Mouse (Mus musculus) MEL (cell line): ENCODE measurements around the gene Desi2.

Source experiments
- CTCF ChIP-seq, 3 experiments: IDR thresholded peaks in 2 of 3; conservative IDR thresholded peaks in 1 of 3; 2 replicates each; pipeline ENCODE4 v1.5.1; 2011 to 2012; ENCODE audit warnings: low read length in 3 of 3, low read depth in 2 of 3, mild to moderate bottlenecking in 2 of 3, improper control_type of control experiment in 1 of 3, inconsistent platforms in 1 of 3, mixed read lengths in 1 of 3, moderate library complexity in 1 of 3; ENCODE audit not compliant: control insufficient read depth in 1 of 3, insufficient read depth in 1 of 3, poor library complexity in 1 of 3, severe bottlenecking in 1 of 3
- ETS1 ChIP-seq: IDR thresholded peaks from 2 replicates; pipeline ENCODE4 v1.6.1; 2012; ENCODE audit warnings: low read depth, mild to moderate bottlenecking, inconsistent platforms, low read length, improper control_type of control experiment, moderate library complexity
- NRF1 ChIP-seq: IDR thresholded peaks from 2 replicates; pipeline ENCODE4 v1.6.1; 2014; ENCODE audit warnings: low read depth, mild to moderate bottlenecking, inconsistent platforms, low read length, improper control_type of control experiment, moderate library complexity; ENCODE audit not compliant: poor library complexity, insufficient read depth, severe bottlenecking
- POLR2AphosphoS2 ChIP-seq: IDR thresholded peaks from 2 replicates; pipeline ENCODE4 v1.6.1; 2011; ENCODE audit warnings: low read length, improper control_type of control experiment
- TAL1 ChIP-seq: IDR thresholded peaks from 2 replicates; pipeline ENCODE4 v1.6.1; 2012; ENCODE audit warnings: mild to moderate bottlenecking, inconsistent platforms, low read length, moderate library complexity, mixed read lengths
- TCF12 ChIP-seq: IDR thresholded peaks from 2 replicates; pipeline ENCODE4 v1.6.1; 2014; ENCODE audit warnings: low read depth, mild to moderate bottlenecking, inconsistent platforms, low read length, improper control_type of control experiment, moderate library complexity
- ZKSCAN1 ChIP-seq: IDR thresholded peaks from 2 replicates; pipeline ENCODE4 v1.6.1; 2012; ENCODE audit warnings: low read depth, mild to moderate bottlenecking, inconsistent platforms, low read length, improper control_type of control experiment, moderate library complexity

GRCm38 (mm10) chr1:178185591-178185990, 1.6 kb upstream of the Desi2 start:
- no peak for TF ChIP-seq ZKSCAN1
- no peak for TF ChIP-seq POLR2AphosphoS2
- no peak for TF ChIP-seq NRF1
- no peak for TF ChIP-seq TCF12
- no peak for TF ChIP-seq TAL1
- no peak for TF ChIP-seq CTCF (IDR thresholded peaks at IDR 0.05 in 2 of 3, conservative IDR thresholded peaks at IDR 0.05 in 1 of 3; ENCODE audit: control insufficient read depth in 1 of 3, insufficient read depth in 1 of 3, low read depth in 2 of 3, low read length in 3 of 3, poor library complexity in 1 of 3, severe bottlenecking in 1 of 3)
- no peak for TF ChIP-seq ETS1
